Mouse (Mus musculus): ENCODE measurements at regions not wholly inside any gene's neighbourhood (a gene's known extent, or its start where the extent isn't known, plus 50 kb on each side); places are given as distances from the start of the nearest gene placed in this dataset.
A peak's percentile ranks its signal among the peaks of the same experiment; 100 is the strongest.
"Not testable (repeated sequence)": the region's sequence is repeated elsewhere in the genome, so short reads cannot be mapped to it uniquely, and the experiment has no call there.

GRCm38 (mm10) chr12:69509180-69509579, 73.6 kb downstream of the Vcpkmt start:
- not testable (repeated sequence) for H3K4me3 ChIP-seq (replicated peaks; ENCODE audit: low read length); H3K27me3 ChIP-seq (ENCODE audit: control insufficient read depth, insufficient read depth, low read length); H3K9ac ChIP-seq (ENCODE audit: low read length); ATAC-seq (ENCODE audit: insufficient read depth, low FRiP score); H3K27ac ChIP-seq (ENCODE audit: low read length); H3K4me1 ChIP-seq (ENCODE audit: control insufficient read depth, insufficient read depth, low read length); H3K36me3 ChIP-seq (ENCODE audit: control insufficient read depth, insufficient read depth, low read length); H3K4me2 ChIP-seq (ENCODE audit: low read depth, low read length); H3K9me3 ChIP-seq (replicated peaks; ENCODE audit: control insufficient read depth, low read length)
- 57% methylated on average over 1 of the region's 1 CpGs for WGBS

GRCm38 (mm10) chr12:69507906-69508305, 74.9 kb downstream of the Vcpkmt start:
- peaks cover 2% of the 10 kb centered on the region for H3K4me1 ChIP-seq (ENCODE audit: control insufficient read depth, insufficient read depth, low read length)
- H3K27me3 ChIP-seq (ENCODE audit: control insufficient read depth, insufficient read depth, low read length) = no peaks in the 10 kb centered on the region
- H3K9me3 ChIP-seq (replicated peaks; ENCODE audit: control insufficient read depth, low read length) = no peaks in the 10 kb centered on the region
- no peak overlapping the region for H3K9ac ChIP-seq (ENCODE audit: low read length)
- no peak overlapping the region for H3K4me3 ChIP-seq (replicated peaks; ENCODE audit: low read length)
- H3K27ac ChIP-seq (ENCODE audit: low read length) = no peak overlapping the region
- H3K36me3 ChIP-seq (ENCODE audit: control insufficient read depth, insufficient read depth, low read length) = no peaks in the 10 kb centered on the region
- H3K4me2 ChIP-seq (ENCODE audit: low read depth, low read length) = no peak overlapping the region
- 84% methylated on average over 6 of the region's 6 CpGs for WGBS
- ATAC-seq (ENCODE audit: insufficient read depth, low FRiP score) = no peak

GRCm38 (mm10) chr12:69507333-69507732, 75.5 kb downstream of the Vcpkmt start:
- ATAC-seq (ENCODE audit: insufficient read depth, low FRiP score) = no peak
- no peaks in the 10 kb centered on the region for H3K9me3 ChIP-seq (replicated peaks; ENCODE audit: control insufficient read depth, low read length)
- peaks cover 8% of the 10 kb centered on the region for H3K4me1 ChIP-seq (ENCODE audit: control insufficient read depth, insufficient read depth, low read length)
- H3K4me2 ChIP-seq (ENCODE audit: low read depth, low read length) = no peak overlapping the region
- H3K9ac ChIP-seq (ENCODE audit: low read length) = no peak overlapping the region
- no peaks in the 10 kb centered on the region for H3K36me3 ChIP-seq (ENCODE audit: control insufficient read depth, insufficient read depth, low read length)
- H3K27ac ChIP-seq (ENCODE audit: low read length) = no peak overlapping the region
- no peaks in the 10 kb centered on the region for H3K27me3 ChIP-seq (ENCODE audit: control insufficient read depth, insufficient read depth, low read length)
- no peak overlapping the region for H3K4me3 ChIP-seq (replicated peaks; ENCODE audit: low read length)
- 63% methylated on average over 3 of the region's 3 CpGs for WGBS

- Histone ChIP-seq H3K9me3 (replicated peaks; ENCODE audit: control insufficient read depth, low read length) (no peaks in the 10 kb centered on the region), H3K27ac (ENCODE audit: low read length) (peak overlapping the region; percentile 96), H3K4me1 (ENCODE audit: control insufficient read depth, insufficient read depth, low read length) (peaks cover 23% of the 10 kb centered on the region), H3K27me3 (ENCODE audit: control insufficient read depth, insufficient read depth, low read length) (no peaks in the 10 kb centered on the region), H3K36me3 (ENCODE audit: control insufficient read depth, insufficient read depth, low read length) (no peaks in the 10 kb centered on the region), H3K9ac (ENCODE audit: low read length) (peak overlapping the region; percentile 68), H3K4me3 (replicated peaks; ENCODE audit: low read length) (peak overlapping the region; percentile 18), H3K4me2 (ENCODE audit: low read depth, low read length) (peak overlapping the region; percentile 46)
- peak; percentile 4; the same call in 1 of the 2 replicates for ATAC-seq (ENCODE audit: insufficient read depth, low FRiP score)
- 58% methylated on average over 6 of the region's 6 CpGs for WGBS
These were observed 80.1 kb downstream of the Vcpkmt start for GRCm38 (mm10) chr12:69502706-69503070.

GRCm38 (mm10) chr12:69501783-69502705, 80.8 kb downstream of the Vcpkmt start:
- peak; percentile 84 for ATAC-seq (ENCODE audit: insufficient read depth, low FRiP score)
- H3K4me1 ChIP-seq (ENCODE audit: control insufficient read depth, insufficient read depth, low read length) = peaks cover 23% of the 10 kb centered on the region
- no peaks in the 10 kb centered on the region for H3K36me3 ChIP-seq (ENCODE audit: control insufficient read depth, insufficient read depth, low read length)
- no peaks in the 10 kb centered on the region for H3K27me3 ChIP-seq (ENCODE audit: control insufficient read depth, insufficient read depth, low read length)
- H3K9me3 ChIP-seq (replicated peaks; ENCODE audit: control insufficient read depth, low read length) = no peaks in the 10 kb centered on the region
- peak overlapping the region; percentile 18 for H3K4me3 ChIP-seq (replicated peaks; ENCODE audit: low read length)
- H3K27ac ChIP-seq (ENCODE audit: low read length) = peak overlapping the region; percentile 96
- H3K4me2 ChIP-seq (ENCODE audit: low read depth, low read length) = peak overlapping the region; percentile 46
- WGBS = 10% methylated on average over 20 of the region's 20 CpGs
- peak overlapping the region; percentile 68 for H3K9ac ChIP-seq (ENCODE audit: low read length)

GRCm38 (mm10) chr12:69501346-69501730, 81.5 kb downstream of the Vcpkmt start:
- 28% methylated on average over 2 of the region's 2 CpGs for WGBS
- Histone ChIP-seq H3K27me3 (ENCODE audit: control insufficient read depth, insufficient read depth, low read length) (no peaks in the 10 kb centered on the region), H3K4me1 (ENCODE audit: control insufficient read depth, insufficient read depth, low read length) (peaks cover 28% of the 10 kb centered on the region)

GRCm38 (mm10) chr12:69500600-69501345, 82.1 kb downstream of the Vcpkmt start:
- Histone ChIP-seq H3K4me2 (ENCODE audit: low read depth, low read length) (no peak overlapping the region), H3K27me3 (ENCODE audit: control insufficient read depth, insufficient read depth, low read length) (no peaks in the 10 kb centered on the region), H3K27ac (ENCODE audit: low read length) (peak overlapping the region; percentile 96), H3K9ac (ENCODE audit: low read length) (0 out of 2 replicates have a peak overlapping the region, but pooled peaks have one; percentile 7), H3K9me3 (replicated peaks; ENCODE audit: control insufficient read depth, low read length) (no peaks in the 10 kb centered on the region), H3K4me3 (replicated peaks; ENCODE audit: low read length) (no peak overlapping the region), H3K4me1 (ENCODE audit: control insufficient read depth, insufficient read depth, low read length) (peaks cover 33% of the 10 kb centered on the region), H3K36me3 (ENCODE audit: control insufficient read depth, insufficient read depth, low read length) (no peaks in the 10 kb centered on the region)
- ATAC-seq (ENCODE audit: insufficient read depth, low FRiP score) = no peak
- WGBS = 66% methylated on average over 15 of the region's 15 CpGs

More at GRCm38 (mm10) chr12:69501346-69501730, 81.5 kb downstream of the Vcpkmt start:
- Histone ChIP-seq H3K27ac (ENCODE audit: low read length) (peak overlapping the region; percentile 96), H3K4me3 (replicated peaks; ENCODE audit: low read length) (no peak overlapping the region), H3K4me2 (ENCODE audit: low read depth, low read length) (0 out of 2 replicates have a peak overlapping the region, but pooled peaks have one; percentile 14), H3K36me3 (ENCODE audit: control insufficient read depth, insufficient read depth, low read length) (no peaks in the 10 kb centered on the region), H3K9ac (ENCODE audit: low read length) (0 out of 2 replicates have a peak overlapping the region, but pooled peaks have one; percentile 7), H3K9me3 (replicated peaks; ENCODE audit: control insufficient read depth, low read length) (no peaks in the 10 kb centered on the region)
- no peak for ATAC-seq (ENCODE audit: insufficient read depth, low FRiP score)

GRCm38 (mm10) chr12:69497121-69497520, 85.7 kb downstream of the Vcpkmt start:
- H3K27ac ChIP-seq (ENCODE audit: low read length) = peak overlapping the region; percentile 89
- no peaks in the 10 kb centered on the region for H3K36me3 ChIP-seq (ENCODE audit: control insufficient read depth, insufficient read depth, low read length)
- H3K9me3 ChIP-seq (replicated peaks; ENCODE audit: control insufficient read depth, low read length) = no peaks in the 10 kb centered on the region
- H3K4me1 ChIP-seq (ENCODE audit: control insufficient read depth, insufficient read depth, low read length) = peaks cover 34% of the 10 kb centered on the region
- 0 out of 2 replicates have a peak overlapping the region, but pooled peaks have one; percentile 20 for H3K4me2 ChIP-seq (ENCODE audit: low read depth, low read length)
- WGBS = 43% methylated on average over 7 of the region's 7 CpGs
- H3K4me3 ChIP-seq (replicated peaks; ENCODE audit: low read length) = no peak overlapping the region
- peak; percentile 79 for ATAC-seq (ENCODE audit: insufficient read depth, low FRiP score)
- 0 out of 2 replicates have a peak overlapping the region, but pooled peaks have one; percentile 33 for H3K9ac ChIP-seq (ENCODE audit: low read length)
- H3K27me3 ChIP-seq (ENCODE audit: control insufficient read depth, insufficient read depth, low read length) = no peaks in the 10 kb centered on the region

Measured in stomach, embryonic 16.5 days (tissue).